Mouse (Mus musculus) stomach, embryonic 14.5 days (tissue): Measurements from ENCODE around the gene Pex10. TPM values are rescaled to one million over a fixed set of nuclear protein-coding genes. Genes with fewer than 3 reads are reported as not detected.
"Not testable (repeated sequence)": the region's sequence is repeated elsewhere in the genome, so short reads cannot be mapped to it uniquely, and the experiment has no call there.

Experiments used
- ATAC-seq: fragments of 200-750 bp; cut with Nextera tagmentation; 2 replicates; pipeline ENCODE4 v1.8.0; 2017; ENCODE audit warnings: low read depth, moderate TSS enrichment; ENCODE audit not compliant: insufficient number of reproducible peaks, insufficient read depth, low FRiP score
- H3K27ac ChIP-seq: fragments of 300-500 bp; sonication (generic); 2 replicates; pipeline ENCODE4 v1.5.1; 2014; ENCODE audit warnings: mild to moderate bottlenecking, low read length, moderate library complexity, mixed read lengths
- H3K27me3 ChIP-seq: fragments of 300-500 bp; sonication (generic); 2 replicates; pipeline ENCODE4 v1.6.1; 2014; ENCODE audit warnings: low read length, control low read depth, mixed read lengths; ENCODE audit not compliant: control insufficient read depth, insufficient read depth
- H3K36me3 ChIP-seq: fragments of 300-500 bp; sonication (generic); 2 replicates; pipeline ENCODE4 v1.6.1; 2014; ENCODE audit warnings: mild to moderate bottlenecking, control low read depth, low read length, moderate library complexity, mixed read lengths; ENCODE audit not compliant: control insufficient read depth, insufficient read depth
- H3K4me1 ChIP-seq: fragments of 300-500 bp; sonication (generic); 2 replicates; pipeline ENCODE4 v1.6.1; 2014; ENCODE audit warnings: low read length, control low read depth, mixed read lengths; ENCODE audit not compliant: control insufficient read depth, insufficient read depth
- H3K4me2 ChIP-seq: fragments of 300-500 bp; sonication (generic); replicated peaks from 2 replicates; pipeline ENCODE4 v1.6.1; 2014; ENCODE audit warnings: low read depth, low read length, control low read depth
- H3K4me3 ChIP-seq: fragments of 300-500 bp; sonication (generic); 2 replicates; pipeline ENCODE4 v1.5.1; 2014; ENCODE audit warnings: low read depth, low read length, control low read depth
- H3K9ac ChIP-seq: fragments of 300-500 bp; sonication (generic); replicated peaks from 2 replicates; pipeline ENCODE4 v1.6.1; 2014; ENCODE audit warnings: low read depth, mild to moderate bottlenecking, control low read depth, low read length, moderate library complexity, mixed read lengths
- H3K9me3 ChIP-seq: fragments of 300-500 bp; sonication (generic); 2 replicates; pipeline ENCODE4 v1.6.1; 2016; ENCODE audit warnings: low read depth, low read length, control low read depth; ENCODE audit not compliant: control insufficient read depth
- WGBS: fragments of 180-500 bp; shearing (Covaris S2); extraction: QIAGEN DNeasy Blood & Tissue Kit; methylation state at CpG from one replicate; pipeline ENCODE4 v1.1.7; 2014; 5-methylcytosine and 5-hydroxymethylcytosine counted together
- polyA plus RNA-seq: library from polyadenylated mRNA; unstranded; fragments of >200 nt; fragmentation: Nextera tagmentation; extraction: Ambion mirVana; gene quantifications from 2 replicates; pipeline ENCODE4 v1.2.1, GENCODE M21; 2014

The Pex10 gene
- polyA plus RNA-seq, 1 experiment from 2014 or later = 6.5 TPM

DNA sequence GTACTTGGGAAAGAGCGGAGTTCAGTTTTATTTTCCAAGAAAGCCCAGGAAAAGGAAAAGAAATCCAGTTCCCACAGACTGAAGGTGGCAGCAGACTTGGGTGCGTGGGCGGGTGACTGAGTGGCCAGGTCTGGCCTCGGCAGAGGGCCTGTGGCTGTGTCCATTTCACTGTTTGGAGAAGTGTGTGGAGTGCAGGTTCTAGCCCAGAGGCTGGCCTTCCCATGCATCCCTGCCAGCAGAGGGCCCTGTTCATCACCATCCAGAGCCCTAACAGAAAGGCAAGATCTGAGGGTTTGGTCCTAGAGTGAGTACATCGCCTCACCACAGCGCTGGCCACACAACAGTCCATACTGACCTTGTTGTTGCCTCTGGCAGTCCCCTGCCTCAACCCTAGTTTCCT is 2.4 kb downstream of the Pex10 start:
- no peak overlapping the region for H3K4me3 ChIP-seq
- H3K9me3 ChIP-seq = no peaks in the 10 kb centered on the region
- H3K27ac ChIP-seq = no peak overlapping the region
- H3K4me1 ChIP-seq = peaks cover 7% of the 10 kb centered on the region
- H3K36me3 ChIP-seq = peaks cover 61% of the 10 kb centered on the region
- H3K27me3 ChIP-seq = no peaks in the 10 kb centered on the region
- H3K4me2 ChIP-seq = no peak overlapping the region
- 86% methylated on average over 6 of the region's 6 CpGs for WGBS
- H3K9ac ChIP-seq = no peak overlapping the region
- no peak for ATAC-seq

DNA sequence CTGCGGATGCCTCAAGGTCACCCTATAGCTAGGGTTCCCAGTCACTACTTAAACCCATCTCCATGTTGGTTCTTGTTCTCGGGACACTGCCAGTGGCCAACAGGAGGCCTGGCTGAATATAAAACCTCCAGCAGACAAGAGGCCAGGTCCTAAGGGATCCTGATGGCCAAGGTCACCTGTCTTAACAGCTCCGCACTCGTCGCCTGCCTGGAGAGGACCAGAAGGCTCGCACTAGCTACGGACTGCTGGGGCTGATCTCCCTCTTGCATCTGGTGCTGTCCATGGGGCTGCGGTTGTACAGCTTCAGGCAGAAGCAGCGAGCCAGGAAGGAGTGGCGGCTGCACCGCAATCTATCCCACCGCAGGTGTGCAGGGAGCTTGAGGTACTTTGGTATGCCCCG is 3.4 kb downstream of the Pex10 start:
- ATAC-seq = no peak
- WGBS = 88% methylated on average over 13 of the region's 13 CpGs
- no peaks in the 10 kb centered on the region for H3K9me3 ChIP-seq
- peaks cover 7% of the 10 kb centered on the region for H3K4me1 ChIP-seq
- H3K9ac ChIP-seq = no peak overlapping the region
- no peaks in the 10 kb centered on the region for H3K27me3 ChIP-seq
- H3K4me3 ChIP-seq = no peak overlapping the region
- no peak overlapping the region for H3K27ac ChIP-seq
- H3K36me3 ChIP-seq = peaks cover 70% of the 10 kb centered on the region
- H3K4me2 ChIP-seq = no peak overlapping the region

DNA sequence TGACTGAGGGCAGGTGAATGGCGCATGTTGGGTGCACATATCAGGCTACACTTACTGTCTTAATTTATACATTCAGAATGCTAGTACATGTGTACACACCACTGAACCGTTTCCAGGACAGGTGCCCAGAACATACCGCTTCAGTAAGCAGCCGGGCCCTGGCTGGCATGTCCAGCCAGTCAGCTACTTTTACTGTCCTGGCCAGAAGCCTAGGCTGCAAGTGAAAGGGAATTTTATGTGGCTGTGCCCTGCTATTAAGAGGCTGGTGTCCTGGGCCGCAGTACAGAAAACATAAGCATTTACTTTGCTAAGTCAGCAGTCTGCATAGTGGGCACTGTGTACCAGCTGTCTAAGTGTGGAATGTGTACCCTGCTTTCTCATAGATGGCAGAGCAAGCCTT is 4.1 kb downstream of the Pex10 start:
- 93% methylated on average over 5 of the region's 5 CpGs for WGBS
- Histone ChIP-seq H3K4me2 (no peak overlapping the region), H3K4me3 (no peak overlapping the region), H3K9me3 (no peaks in the 10 kb centered on the region), H3K27me3 (no peaks in the 10 kb centered on the region), H3K27ac (no peak overlapping the region), H3K36me3 (peaks cover 77% of the 10 kb centered on the region), H3K4me1 (peaks cover 7% of the 10 kb centered on the region), H3K9ac (no peak overlapping the region)
- ATAC-seq = no peak

DNA sequence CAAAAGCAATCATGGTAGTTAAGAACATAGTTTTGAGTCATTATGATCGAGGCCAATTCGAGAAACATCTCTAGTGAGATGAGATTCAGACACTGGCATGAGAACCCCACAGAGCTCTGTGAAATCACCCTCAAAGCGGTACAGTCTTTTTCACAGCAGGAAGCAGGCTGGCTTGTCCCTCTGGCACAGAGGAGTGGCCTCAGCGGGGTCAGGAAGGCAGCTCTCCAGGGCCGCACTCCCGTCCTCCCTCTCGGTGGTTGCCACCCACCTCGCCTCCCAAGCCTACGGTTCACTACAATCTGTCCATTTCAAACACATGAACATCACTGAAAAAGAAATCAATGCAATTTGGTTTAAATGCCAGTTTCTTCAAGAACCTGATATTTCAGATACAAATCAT is 7.6 kb downstream of the Pex10 start:
- Histone ChIP-seq H3K4me1 (no peaks in the 10 kb centered on the region), H3K36me3 (peaks cover 85% of the 10 kb centered on the region), H3K4me2 (no peak overlapping the region), H3K27ac (no peak overlapping the region), H3K27me3 (no peaks in the 10 kb centered on the region), H3K9ac (no peak overlapping the region), H3K9me3 (no peaks in the 10 kb centered on the region), H3K4me3 (no peak overlapping the region)
- no peak for ATAC-seq
- WGBS = 79% methylated on average over 9 of the region's 9 CpGs

DNA sequence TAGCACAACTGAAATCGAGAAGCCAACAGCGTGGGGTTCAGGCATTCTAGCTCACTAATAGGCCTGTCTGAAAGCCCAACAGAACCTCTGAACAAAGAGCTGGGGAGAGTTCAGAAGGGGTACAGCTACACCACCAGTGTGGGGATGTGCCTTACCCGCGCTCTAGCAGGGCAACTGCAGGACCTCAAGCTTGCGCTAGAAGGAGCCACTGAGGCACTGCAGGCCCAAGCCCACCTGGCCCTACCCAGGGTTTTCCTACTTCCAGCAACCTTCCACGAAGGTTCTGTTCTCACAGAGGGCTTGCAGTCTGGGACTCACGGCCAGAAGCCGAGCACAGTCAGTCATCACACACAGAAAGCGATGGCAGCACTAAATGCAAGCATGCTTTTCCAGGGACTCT is 8.3 kb downstream of the Pex10 start:
- Histone ChIP-seq H3K27ac (no peak overlapping the region), H3K4me2 (no peak overlapping the region), H3K27me3 (no peaks in the 10 kb centered on the region), H3K4me1 (no peaks in the 10 kb centered on the region), H3K9ac (no peak overlapping the region), H3K36me3 (peaks cover 85% of the 10 kb centered on the region), H3K9me3 (no peaks in the 10 kb centered on the region), H3K4me3 (no peak overlapping the region)
- 88% methylated on average over 9 of the region's 9 CpGs for WGBS
- ATAC-seq = no peak

DNA sequence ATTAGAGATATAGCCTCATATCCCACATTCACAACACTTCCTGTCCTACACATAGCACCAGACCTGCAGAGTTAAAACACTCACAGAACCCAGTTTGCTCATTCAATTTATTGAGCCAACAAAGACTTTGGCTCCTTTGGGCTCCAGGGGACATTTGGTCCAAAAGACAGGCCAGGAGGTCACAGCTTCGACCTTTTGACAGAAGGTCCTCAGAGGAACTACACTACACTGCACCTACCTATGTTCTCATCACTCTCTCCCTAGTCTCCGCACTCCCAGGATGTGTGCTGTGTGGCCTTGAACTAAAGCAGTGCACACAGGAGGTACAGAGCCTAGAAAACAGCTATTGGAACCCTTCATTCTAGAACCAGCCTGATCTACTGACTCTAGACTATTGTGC is 9.0 kb downstream of the Pex10 start:
- Histone ChIP-seq H3K4me2 (no peak overlapping the region), H3K36me3 (peaks cover 84% of the 10 kb centered on the region), H3K9me3 (no peaks in the 10 kb centered on the region), H3K27ac (no peak overlapping the region), H3K9ac (no peak overlapping the region), H3K4me3 (no peak overlapping the region), H3K4me1 (no peaks in the 10 kb centered on the region), H3K27me3 (no peaks in the 10 kb centered on the region)
- WGBS = 92% methylated on average over 2 of the region's 2 CpGs
- ATAC-seq = no peak

DNA sequence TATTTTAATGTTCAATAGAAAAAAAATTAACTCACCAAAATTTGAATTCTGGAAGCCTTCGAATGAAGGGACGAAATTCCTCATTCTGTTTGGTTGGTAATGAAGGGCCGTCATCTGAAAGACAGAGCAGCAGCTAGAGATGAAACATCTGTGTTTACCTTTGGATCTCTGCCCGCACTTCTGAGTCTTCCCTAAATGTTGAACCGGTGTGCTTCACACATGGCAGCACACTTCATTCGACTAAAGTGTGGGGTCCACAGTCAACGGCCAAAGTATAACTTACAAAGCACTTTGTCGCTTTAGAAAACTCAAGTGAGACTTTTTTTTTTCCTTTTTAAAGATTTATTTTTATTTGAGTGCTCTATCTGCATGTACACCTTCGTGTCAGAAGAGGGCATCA is 9.9 kb downstream of the Pex10 start:
- H3K4me1 ChIP-seq = no peaks in the 10 kb centered on the region
- H3K9me3 ChIP-seq = no peaks in the 10 kb centered on the region
- H3K9ac ChIP-seq = no peak overlapping the region
- no peak overlapping the region for H3K27ac ChIP-seq
- H3K36me3 ChIP-seq = peaks cover 82% of the 10 kb centered on the region
- no peaks in the 10 kb centered on the region for H3K27me3 ChIP-seq
- H3K4me2 ChIP-seq = no peak overlapping the region
- H3K4me3 ChIP-seq = no peak overlapping the region
- ATAC-seq = no peak
- 56% methylated on average over 9 of the region's 9 CpGs for WGBS

DNA sequence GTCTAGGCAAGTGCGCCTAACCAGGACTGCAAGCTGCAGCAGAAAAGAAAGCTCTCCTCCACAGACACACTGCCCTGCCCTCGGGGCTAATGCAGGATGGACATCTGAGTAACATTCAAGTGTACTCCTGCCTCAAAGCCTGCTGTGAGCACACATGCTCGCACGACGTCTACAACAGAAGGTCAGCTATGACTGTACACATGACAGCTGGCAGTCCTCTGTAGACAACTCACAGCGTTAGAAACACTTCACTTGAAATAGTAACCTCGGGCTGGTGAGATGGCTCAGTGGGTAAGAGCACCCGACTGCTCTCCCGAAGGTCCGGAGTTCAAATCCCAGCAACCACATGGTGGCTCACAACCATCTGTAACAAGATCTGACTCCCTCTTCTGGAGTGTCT is 12.0 kb downstream of the Pex10 start:
- not testable (repeated sequence) for H3K9me3 ChIP-seq, H3K4me2 ChIP-seq, H3K4me1 ChIP-seq, H3K4me3 ChIP-seq, H3K27ac ChIP-seq, H3K9ac ChIP-seq, ATAC-seq, H3K27me3 ChIP-seq
- WGBS = 85% methylated on average over 10 of the region's 10 CpGs
- H3K36me3 ChIP-seq = peaks cover 80% of the 10 kb centered on the region

DNA sequence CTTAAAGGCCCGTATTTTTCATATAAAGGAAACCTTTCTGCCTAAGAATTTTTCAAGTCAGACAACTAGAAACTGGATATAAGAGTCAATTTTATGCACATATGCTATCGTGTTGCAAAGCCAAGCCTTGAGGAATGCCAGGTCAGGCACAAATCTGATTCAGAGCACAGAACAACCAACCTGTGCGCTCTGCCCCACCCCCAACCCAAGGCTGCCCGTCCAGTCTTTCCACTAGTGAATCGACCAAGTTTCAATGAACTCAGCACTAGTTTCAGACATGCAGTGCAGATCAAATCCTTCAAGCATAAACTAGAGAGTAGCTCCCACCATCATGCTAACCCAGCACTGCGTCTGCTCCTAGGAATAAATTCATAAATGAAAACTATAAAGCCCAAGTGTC is 12.8 kb downstream of the Pex10 start:
- WGBS = 76% methylated on average over 6 of the region's 6 CpGs
- Histone ChIP-seq H3K9ac (no peak overlapping the region), H3K27ac (no peak overlapping the region)

More for the DNA sequence above, 12.8 kb downstream of the Pex10 start:
- Histone ChIP-seq H3K27me3 (no peaks in the 10 kb centered on the region), H3K36me3 (peaks cover 73% of the 10 kb centered on the region), H3K4me3 (no peak overlapping the region), H3K4me2 (no peak overlapping the region), H3K4me1 (peaks cover 5% of the 10 kb centered on the region; the same call in 1 of the 2 replicates), H3K9me3 (no peaks in the 10 kb centered on the region)
- no peak for ATAC-seq
